Mouse (Mus musculus): Measurements from ENCODE around the gene Spata13.

GRCm38 (mm10) chr14:60743681-60744080 is 109.9 kb downstream of the Spata13 start:
- TF ChIP-seq MYOD1 (IDR thresholded peaks at IDR 0.05; ENCODE audit: control insufficient read depth in 1 of 3, insufficient read length in 2 of 3, low read depth in 2 of 3) (no peak), TCF12 (IDR thresholded peaks at IDR 0.05; ENCODE audit: insufficient read depth, poor library complexity, severe bottlenecking) (no peak), CEBPB (IDR thresholded peaks at IDR 0.05; ENCODE audit: insufficient read depth, poor library complexity, severe bottlenecking) (no peak), POLR2A (IDR thresholded peaks at IDR 0.05; ENCODE audit: insufficient read length, low read depth) (no peak), MYOG (IDR thresholded peaks at IDR 0.05; ENCODE audit: control insufficient read depth in 1 of 3, insufficient read depth in 1 of 3, insufficient read length in 2 of 3, low read depth in 2 of 3) (no peak), MAX (IDR thresholded peaks at IDR 0.05; ENCODE audit: low read depth) (no peak), USF1 (IDR thresholded peaks at IDR 0.05; ENCODE audit: low read depth) (no peak), E2F4 (IDR thresholded peaks at IDR 0.05; ENCODE audit: insufficient read depth) (no peak), REST (IDR thresholded peaks at IDR 0.05; ENCODE audit: insufficient read depth, insufficient read length) (no peak)
